Mouse (Mus musculus): Measurements from ENCODE around the gene Dpp4. TPM values are rescaled to one million over a fixed set of nuclear protein-coding genes. Genes with fewer than 3 reads are reported as not detected.

The Dpp4 gene
- polyA plus RNA-seq, 1 experiment from 2014 or later: 1.9 TPM

GRCm38 (mm10) chr2:62373692-62374091 lies 38.3 kb downstream of the Dpp4 start:
- Histone ChIP-seq H3K27me3 (no peaks in the 10 kb centered on the region), H3K27ac (no peak overlapping the region), H3K4me2 (replicated peaks) (no peak overlapping the region), H3K4me1 (no peaks in the 10 kb centered on the region), H3K9ac (no peak overlapping the region), H3K4me3 (no peak overlapping the region), H3K36me3 (no peaks in the 10 kb centered on the region), H3K9me3 (replicated peaks) (no peaks in the 10 kb centered on the region)
- WGBS: 82% methylated on average over 11 of the region's 11 CpGs
- ATAC-seq (ENCODE audit: low FRiP score): no peak

GRCm38 (mm10) chr2:62370048-62370447 lies 42.0 kb downstream of the Dpp4 start:
- no peak overlapping the region for H3K4me3 ChIP-seq
- WGBS: 62% methylated on average over 2 of the region's 2 CpGs
- ATAC-seq (ENCODE audit: low FRiP score): no peak

GRCm38 (mm10) chr2:62368349-62369053 lies 43.5 kb downstream of the Dpp4 start:
- Histone ChIP-seq H3K4me3 (no peak overlapping the region), H3K4me2 (replicated peaks) (no peak overlapping the region), H3K4me1 (no peaks in the 10 kb centered on the region), H3K27ac (no peak overlapping the region), H3K9me3 (replicated peaks) (no peaks in the 10 kb centered on the region), H3K36me3 (no peaks in the 10 kb centered on the region), H3K27me3 (no peaks in the 10 kb centered on the region), H3K9ac (no peak overlapping the region)
- 76% methylated on average over 5 of the region's 5 CpGs for WGBS
- no peak for ATAC-seq (ENCODE audit: low FRiP score)

More at GRCm38 (mm10) chr2:62370048-62370447, 42.0 kb downstream of the Dpp4 start:
- Histone ChIP-seq H3K4me1 (no peaks in the 10 kb centered on the region), H3K27ac (no peak overlapping the region), H3K36me3 (no peaks in the 10 kb centered on the region), H3K9ac (no peak overlapping the region), H3K4me2 (replicated peaks) (no peak overlapping the region), H3K9me3 (replicated peaks) (no peaks in the 10 kb centered on the region), H3K27me3 (no peaks in the 10 kb centered on the region)

- no peak overlapping the region for H3K4me3 ChIP-seq
- no peak overlapping the region for H3K27ac ChIP-seq
- no peaks in the 10 kb centered on the region for H3K4me1 ChIP-seq
- H3K36me3 ChIP-seq: no peaks in the 10 kb centered on the region
- no peak overlapping the region for H3K4me2 ChIP-seq (replicated peaks)
- 90% methylated on average over 4 of the region's 4 CpGs for WGBS
- no peak overlapping the region for H3K9ac ChIP-seq
- ATAC-seq (ENCODE audit: low FRiP score): no peak
- H3K9me3 ChIP-seq (replicated peaks): no peaks in the 10 kb centered on the region
- no peaks in the 10 kb centered on the region for H3K27me3 ChIP-seq
These were observed 48.4 kb downstream of the Dpp4 start for GRCm38 (mm10) chr2:62363606-62364005.

- WGBS: 88% methylated on average over 9 of the region's 9 CpGs
- no peak overlapping the region for H3K4me3 ChIP-seq
- H3K36me3 ChIP-seq: no peaks in the 10 kb centered on the region
- H3K9me3 ChIP-seq (replicated peaks): no peaks in the 10 kb centered on the region
- H3K27ac ChIP-seq: no peak overlapping the region
- H3K9ac ChIP-seq: no peak overlapping the region
- ATAC-seq (ENCODE audit: low FRiP score): no peak
- H3K4me2 ChIP-seq (replicated peaks): no peak overlapping the region
- H3K4me1 ChIP-seq: no peaks in the 10 kb centered on the region
- H3K27me3 ChIP-seq: no peaks in the 10 kb centered on the region
These were observed 49.8 kb downstream of the Dpp4 start for GRCm38 (mm10) chr2:62362211-62362610.

GRCm38 (mm10) chr2:62361514-62361913 lies 50.5 kb downstream of the Dpp4 start:
- no peak overlapping the region for H3K27ac ChIP-seq
- H3K4me2 ChIP-seq (replicated peaks): no peak overlapping the region
- H3K9me3 ChIP-seq (replicated peaks): no peaks in the 10 kb centered on the region
- no peaks in the 10 kb centered on the region for H3K4me1 ChIP-seq
- H3K36me3 ChIP-seq: no peaks in the 10 kb centered on the region
- H3K4me3 ChIP-seq: no peak overlapping the region
- no peaks in the 10 kb centered on the region for H3K27me3 ChIP-seq
- ATAC-seq (ENCODE audit: low FRiP score): no peak
- 85% methylated on average over 3 of the region's 3 CpGs for WGBS
- no peak overlapping the region for H3K9ac ChIP-seq

- no peaks in the 10 kb centered on the region for H3K36me3 ChIP-seq
- ATAC-seq (ENCODE audit: low FRiP score): no peak
- H3K9ac ChIP-seq: no peak overlapping the region
- H3K27ac ChIP-seq: no peak overlapping the region
- no peaks in the 10 kb centered on the region for H3K27me3 ChIP-seq
- H3K4me3 ChIP-seq: no peak overlapping the region
- H3K4me1 ChIP-seq: no peaks in the 10 kb centered on the region
- 84% methylated on average over 6 of the region's 6 CpGs for WGBS
- no peak overlapping the region for H3K4me2 ChIP-seq (replicated peaks)
- no peaks in the 10 kb centered on the region for H3K9me3 ChIP-seq (replicated peaks)
These were observed 51.2 kb downstream of the Dpp4 start for GRCm38 (mm10) chr2:62360872-62361271.

GRCm38 (mm10) chr2:62357259-62357658 lies 54.8 kb downstream of the Dpp4 start:
- ATAC-seq (ENCODE audit: low FRiP score): no peak
- Histone ChIP-seq H3K4me1 (no peaks in the 10 kb centered on the region), H3K27ac (no peak overlapping the region), H3K27me3 (no peaks in the 10 kb centered on the region), H3K4me3 (no peak overlapping the region), H3K9me3 (replicated peaks) (no peaks in the 10 kb centered on the region), H3K4me2 (replicated peaks) (no peak overlapping the region), H3K9ac (no peak overlapping the region), H3K36me3 (no peaks in the 10 kb centered on the region)
- WGBS: 87% methylated on average over 7 of the region's 7 CpGs

GRCm38 (mm10) chr2:62356606-62357005 lies 55.4 kb downstream of the Dpp4 start:
- H3K4me3 ChIP-seq: no peak overlapping the region
- no peak overlapping the region for H3K9ac ChIP-seq
- H3K36me3 ChIP-seq: no peaks in the 10 kb centered on the region
- H3K27ac ChIP-seq: no peak overlapping the region
- ATAC-seq (ENCODE audit: low FRiP score): no peak
- no peaks in the 10 kb centered on the region for H3K27me3 ChIP-seq
- H3K4me2 ChIP-seq (replicated peaks): no peak overlapping the region
- H3K9me3 ChIP-seq (replicated peaks): no peaks in the 10 kb centered on the region
- no peaks in the 10 kb centered on the region for H3K4me1 ChIP-seq
- 87% methylated on average over 14 of the region's 14 CpGs for WGBS

- no peak overlapping the region for H3K27ac ChIP-seq
These were observed 56.3 kb downstream of the Dpp4 start for GRCm38 (mm10) chr2:62355766-62356165.

GRCm38 (mm10) chr2:62352035-62352434 lies 60.0 kb downstream of the Dpp4 start:
- ATAC-seq (ENCODE audit: low FRiP score): no peak
- Histone ChIP-seq H3K27me3 (no peaks in the 10 kb centered on the region), H3K9me3 (replicated peaks) (no peaks in the 10 kb centered on the region), H3K27ac (no peak overlapping the region), H3K36me3 (no peaks in the 10 kb centered on the region), H3K9ac (no peak overlapping the region), H3K4me3 (no peak overlapping the region), H3K4me1 (no peaks in the 10 kb centered on the region), H3K4me2 (replicated peaks) (no peak overlapping the region)
- 87% methylated on average over 3 of the region's 3 CpGs for WGBS

More at GRCm38 (mm10) chr2:62355766-62356165, 56.3 kb downstream of the Dpp4 start:
- H3K4me3 ChIP-seq: no peak overlapping the region
- H3K9ac ChIP-seq: no peak overlapping the region
- no peaks in the 10 kb centered on the region for H3K4me1 ChIP-seq
- WGBS: 41% methylated on average over 6 of the region's 6 CpGs
- no peak overlapping the region for H3K4me2 ChIP-seq (replicated peaks)
- ATAC-seq (ENCODE audit: low FRiP score): 0 out of 2 replicates have a peak, but pooled peaks have one; percentile 11
- no peaks in the 10 kb centered on the region for H3K9me3 ChIP-seq (replicated peaks)
- no peaks in the 10 kb centered on the region for H3K36me3 ChIP-seq
- H3K27me3 ChIP-seq: no peaks in the 10 kb centered on the region

GRCm38 (mm10) chr2:62347762-62348161 lies 64.3 kb downstream of the Dpp4 start:
- 95% methylated on average over 9 of the region's 9 CpGs for WGBS
- no peak for ATAC-seq (ENCODE audit: low FRiP score)

GRCm38 (mm10) chr2:62346771-62347170 lies 65.3 kb downstream of the Dpp4 start:
- no peak overlapping the region for H3K27ac ChIP-seq

More at GRCm38 (mm10) chr2:62347762-62348161, 64.3 kb downstream of the Dpp4 start:
- Histone ChIP-seq H3K27ac (no peak overlapping the region), H3K9ac (no peak overlapping the region), H3K27me3 (no peaks in the 10 kb centered on the region), H3K36me3 (no peaks in the 10 kb centered on the region), H3K4me2 (replicated peaks) (no peak overlapping the region), H3K4me1 (no peaks in the 10 kb centered on the region), H3K9me3 (replicated peaks) (no peaks in the 10 kb centered on the region), H3K4me3 (no peak overlapping the region)

More at GRCm38 (mm10) chr2:62346771-62347170, 65.3 kb downstream of the Dpp4 start:
- 28% methylated on average over 1 of the region's 1 CpGs for WGBS
- no peaks in the 10 kb centered on the region for H3K9me3 ChIP-seq (replicated peaks)
- H3K4me3 ChIP-seq: no peak overlapping the region
- no peaks in the 10 kb centered on the region for H3K27me3 ChIP-seq
- no peak overlapping the region for H3K9ac ChIP-seq
- H3K4me2 ChIP-seq (replicated peaks): no peak overlapping the region
- no peaks in the 10 kb centered on the region for H3K36me3 ChIP-seq
- H3K4me1 ChIP-seq: 0 out of 2 replicates have a peak, but pooled peaks cover 2% of the 10 kb centered on the region
- no peak for ATAC-seq (ENCODE audit: low FRiP score)

All from hindbrain, embryonic 12.5 days (tissue).